Mouse (Mus musculus): ENCODE results near the gene Rdh16f2. TPM values are rescaled to one million over a fixed set of nuclear protein-coding genes. Genes with fewer than 3 reads are reported as not detected.

Rdh16f2 gene
- polyA plus RNA-seq, 1 experiment from 2014 or later: not detected

DNA sequence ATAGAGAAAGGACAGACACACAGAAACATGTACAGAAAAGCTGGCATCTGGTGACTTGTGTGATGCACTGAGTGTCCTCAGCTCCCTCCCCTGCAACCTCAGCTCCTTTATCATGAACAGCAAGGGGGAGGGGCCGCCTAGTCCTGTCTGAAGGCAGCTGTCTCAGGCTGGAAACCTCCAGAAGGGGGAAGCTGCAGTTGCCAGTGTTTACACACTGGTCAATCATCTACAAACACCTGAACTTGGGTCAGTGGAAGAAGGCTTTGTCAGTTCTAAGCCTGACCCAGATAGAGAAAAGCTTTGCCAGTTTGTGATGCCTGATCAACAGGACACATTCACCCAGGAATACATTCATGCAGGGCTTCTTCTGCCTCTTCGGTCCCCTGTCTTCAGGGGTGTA, 11.4 kb downstream of the Rdh16f2 start:
- Histone ChIP-seq H3K4me2 (ENCODE audit: low read depth, low read length) (no peak overlapping the region), H3K9me3 (replicated peaks; ENCODE audit: control insufficient read depth, low read length) (no peaks in the 10 kb centered on the region), H3K9ac (replicated peaks; ENCODE audit: low read length) (no peak overlapping the region), H3K4me1 (ENCODE audit: control insufficient read depth, insufficient read depth, low read length) (no peaks in the 10 kb centered on the region), H3K27me3 (ENCODE audit: control insufficient read depth, insufficient read depth, low read length) (no peaks in the 10 kb centered on the region), H3K27ac (replicated peaks; ENCODE audit: low read depth, low read length) (no peak overlapping the region), H3K4me3 (ENCODE audit: low read depth, low read length) (no peak overlapping the region), H3K36me3 (replicated peaks; ENCODE audit: control insufficient read depth, insufficient read depth, low read depth, low read length) (no peaks in the 10 kb centered on the region)
- 52% methylated on average over 2 of the region's 2 CpGs for WGBS
- DNase-seq (ENCODE audit: low spot score) (no peak), ATAC-seq (replicated peaks; ENCODE audit: insufficient number of reproducible peaks, low FRiP score, low TSS enrichment, low read depth) (no peak)

DNA sequence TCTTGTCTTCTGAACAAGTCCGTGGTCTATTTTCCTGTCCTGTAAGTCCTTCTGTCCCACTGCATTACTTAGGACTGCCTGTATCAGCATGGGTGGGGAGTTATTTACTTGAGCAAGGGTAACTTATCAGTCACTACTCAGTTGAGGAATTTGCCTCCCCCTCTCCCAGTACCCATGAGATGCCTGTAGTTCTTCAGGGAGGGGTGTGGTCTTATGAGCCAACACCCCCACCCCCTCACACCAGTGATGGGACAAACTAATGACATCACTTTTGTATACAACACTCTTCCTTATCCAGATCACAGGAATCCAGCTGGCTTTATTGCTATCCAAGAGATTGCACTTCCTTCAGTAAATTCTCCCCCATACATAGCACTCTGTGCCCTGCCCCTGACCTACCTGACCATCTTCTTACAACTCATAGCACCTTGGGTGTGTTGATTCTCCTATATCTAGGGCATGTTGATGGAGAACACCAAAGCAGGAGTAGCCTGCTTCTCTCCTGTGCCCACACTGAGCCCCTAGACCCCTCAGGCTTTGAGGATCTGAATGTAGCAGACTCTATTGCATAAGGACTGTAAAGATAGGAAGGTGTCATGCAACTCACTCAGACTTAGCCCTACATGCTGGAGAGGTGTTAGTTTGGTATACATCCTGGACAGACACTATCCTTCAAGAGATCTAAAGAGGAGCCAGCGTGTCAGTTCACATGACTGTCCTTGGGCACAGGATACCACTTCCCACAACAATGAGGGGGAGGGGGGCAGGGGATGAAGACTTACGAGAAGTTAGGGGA, 12.2 kb downstream of the Rdh16f2 start:
- 70% methylated on average over 3 of the region's 3 CpGs for WGBS
- Histone ChIP-seq H3K9me3 (replicated peaks; ENCODE audit: control insufficient read depth, low read length) (no peaks in the 10 kb centered on the region), H3K4me2 (ENCODE audit: low read depth, low read length) (no peak overlapping the region), H3K4me3 (ENCODE audit: low read depth, low read length) (no peak overlapping the region), H3K9ac (replicated peaks; ENCODE audit: low read length) (no peak overlapping the region), H3K27ac (replicated peaks; ENCODE audit: low read depth, low read length) (no peak overlapping the region), H3K27me3 (ENCODE audit: control insufficient read depth, insufficient read depth, low read length) (no peaks in the 10 kb centered on the region), H3K4me1 (ENCODE audit: control insufficient read depth, insufficient read depth, low read length) (no peaks in the 10 kb centered on the region), H3K36me3 (replicated peaks; ENCODE audit: control insufficient read depth, insufficient read depth, low read depth, low read length) (no peaks in the 10 kb centered on the region)
- DNase-seq (ENCODE audit: low spot score): no peak
- no peak for ATAC-seq (replicated peaks; ENCODE audit: insufficient number of reproducible peaks, low FRiP score, low TSS enrichment, low read depth)

DNA sequence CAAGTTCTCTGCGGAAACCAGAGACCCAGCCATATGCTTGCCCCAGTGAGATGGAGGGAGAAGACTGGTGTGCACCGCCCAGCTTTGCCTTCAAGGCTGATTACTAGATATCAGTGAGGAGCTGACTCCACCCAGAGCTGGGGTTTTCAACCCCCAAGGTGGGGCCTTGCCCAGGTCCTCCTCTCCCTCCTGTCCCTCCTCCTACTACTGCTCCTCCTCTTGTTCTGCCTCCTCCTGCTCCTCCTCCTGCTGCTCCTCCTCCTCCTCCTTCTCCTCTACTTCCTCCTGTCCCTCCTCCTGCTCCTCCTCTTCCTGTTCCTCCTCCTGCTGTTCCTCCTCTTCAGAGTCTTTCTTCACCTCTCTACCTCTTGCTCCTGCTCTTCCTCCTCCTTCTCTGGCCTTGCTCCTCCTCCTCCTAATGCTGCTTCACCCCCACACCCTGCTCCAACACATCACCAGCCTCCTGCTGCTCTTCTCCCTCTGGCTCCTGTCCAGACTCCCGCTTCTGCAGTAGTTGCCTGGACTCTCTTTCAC, 12.9 kb downstream of the Rdh16f2 start:
- WGBS: 93% methylated on average over 3 of the region's 3 CpGs
- Histone ChIP-seq H3K4me2 (ENCODE audit: low read depth, low read length) (no peak overlapping the region), H3K9me3 (replicated peaks; ENCODE audit: control insufficient read depth, low read length) (no peaks in the 10 kb centered on the region), H3K36me3 (replicated peaks; ENCODE audit: control insufficient read depth, insufficient read depth, low read depth, low read length) (no peaks in the 10 kb centered on the region), H3K4me1 (ENCODE audit: control insufficient read depth, insufficient read depth, low read length) (no peaks in the 10 kb centered on the region), H3K27ac (replicated peaks; ENCODE audit: low read depth, low read length) (no peak overlapping the region), H3K9ac (replicated peaks; ENCODE audit: low read length) (no peak overlapping the region), H3K4me3 (ENCODE audit: low read depth, low read length) (no peak overlapping the region), H3K27me3 (ENCODE audit: control insufficient read depth, insufficient read depth, low read length) (no peaks in the 10 kb centered on the region)
- ATAC-seq (replicated peaks; ENCODE audit: insufficient number of reproducible peaks, low FRiP score, low TSS enrichment, low read depth) (no peak), DNase-seq (ENCODE audit: low spot score) (no peak)

DNA sequence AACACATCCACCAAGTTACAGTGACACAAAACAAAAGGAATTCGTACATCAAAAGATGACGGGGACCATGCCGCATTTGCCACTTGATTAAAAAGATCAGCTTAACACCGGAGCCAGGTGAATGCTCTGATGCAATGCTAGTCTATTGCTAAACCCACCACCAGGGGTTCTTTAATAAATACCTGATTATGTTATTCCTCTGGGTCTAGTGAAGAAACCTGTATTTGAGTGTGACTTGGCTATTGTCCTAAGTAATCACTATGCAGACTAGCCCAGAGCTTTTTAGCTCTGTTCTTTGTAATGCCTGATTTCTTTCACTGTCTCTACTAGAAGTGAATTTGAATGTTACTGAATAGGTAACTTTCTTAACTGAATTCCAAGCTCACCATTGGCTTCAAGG, 14.8 kb downstream of the Rdh16f2 start:
- H3K4me3 ChIP-seq (ENCODE audit: low read depth, low read length): no peak overlapping the region
- WGBS: 91% methylated on average over 4 of the region's 4 CpGs
- ATAC-seq (replicated peaks; ENCODE audit: insufficient number of reproducible peaks, low FRiP score, low TSS enrichment, low read depth): no peak
- no peak for DNase-seq (ENCODE audit: low spot score)
- no peak overlapping the region for H3K4me2 ChIP-seq (ENCODE audit: low read depth, low read length)
- H3K9me3 ChIP-seq (replicated peaks; ENCODE audit: control insufficient read depth, low read length): no peaks in the 10 kb centered on the region
- H3K27ac ChIP-seq (replicated peaks; ENCODE audit: low read depth, low read length): no peak overlapping the region
- no peaks in the 10 kb centered on the region for H3K4me1 ChIP-seq (ENCODE audit: control insufficient read depth, insufficient read depth, low read length)
- H3K27me3 ChIP-seq (ENCODE audit: control insufficient read depth, insufficient read depth, low read length): no peaks in the 10 kb centered on the region
- no peak overlapping the region for H3K9ac ChIP-seq (replicated peaks; ENCODE audit: low read length)
- H3K36me3 ChIP-seq (replicated peaks; ENCODE audit: control insufficient read depth, insufficient read depth, low read depth, low read length): no peaks in the 10 kb centered on the region

DNA sequence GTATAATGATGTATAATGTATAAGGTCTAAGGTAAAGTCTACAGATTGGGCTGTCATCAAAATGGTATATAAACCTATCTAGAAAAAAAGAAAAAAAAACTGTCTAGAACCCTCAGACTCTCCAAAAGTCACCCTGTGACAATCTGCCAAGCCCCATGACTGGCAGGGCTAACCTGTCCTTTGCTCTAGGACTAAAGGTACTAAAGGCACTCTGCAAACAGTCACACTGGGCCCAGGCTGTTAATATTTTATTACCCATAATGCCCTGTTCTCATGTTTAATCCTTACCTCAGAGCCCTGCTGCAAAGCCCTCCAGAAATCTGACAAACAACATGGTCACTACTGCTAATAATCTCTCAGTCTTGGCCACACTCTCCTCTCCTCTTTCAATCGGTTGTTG, 20.3 kb downstream of the Rdh16f2 start:
- no peak for DNase-seq (ENCODE audit: low spot score)
- no peak overlapping the region for H3K27ac ChIP-seq (replicated peaks; ENCODE audit: low read depth, low read length)
- H3K36me3 ChIP-seq (replicated peaks; ENCODE audit: control insufficient read depth, insufficient read depth, low read depth, low read length): no peaks in the 10 kb centered on the region
- no peaks in the 10 kb centered on the region for H3K4me1 ChIP-seq (ENCODE audit: control insufficient read depth, insufficient read depth, low read length)
- ATAC-seq (replicated peaks; ENCODE audit: insufficient number of reproducible peaks, low FRiP score, low TSS enrichment, low read depth): no peak
- no peaks in the 10 kb centered on the region for H3K9me3 ChIP-seq (replicated peaks; ENCODE audit: control insufficient read depth, low read length)
- 82% methylated on average over 1 of the region's 1 CpGs for WGBS
- H3K4me3 ChIP-seq (ENCODE audit: low read depth, low read length): no peak overlapping the region
- no peak overlapping the region for H3K4me2 ChIP-seq (ENCODE audit: low read depth, low read length)
- H3K9ac ChIP-seq (replicated peaks; ENCODE audit: low read length): no peak overlapping the region
- no peaks in the 10 kb centered on the region for H3K27me3 ChIP-seq (ENCODE audit: control insufficient read depth, insufficient read depth, low read length)

DNA sequence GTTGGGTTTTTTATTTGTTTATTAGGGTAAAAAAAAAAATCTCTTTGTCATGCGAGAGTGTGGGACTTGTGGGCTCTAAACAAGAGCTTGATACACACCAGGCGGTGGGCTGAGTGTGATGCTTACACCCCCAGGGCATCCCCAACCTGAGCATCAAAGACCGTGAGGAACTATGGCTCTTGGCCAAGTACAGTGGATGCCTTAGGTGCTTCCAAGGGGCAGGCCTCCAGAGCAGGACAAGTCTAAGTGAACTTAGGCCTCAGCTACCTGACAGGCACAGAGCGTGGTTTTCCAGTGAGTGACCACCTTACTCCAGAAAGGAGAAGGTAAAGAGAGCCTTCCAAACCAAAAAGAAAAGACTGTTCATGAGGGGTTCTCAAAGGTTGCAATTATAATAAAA, 20.7 kb downstream of the Rdh16f2 start:
- DNase-seq (ENCODE audit: low spot score): no peak
- WGBS: 77% methylated on average over 4 of the region's 4 CpGs

DNA sequence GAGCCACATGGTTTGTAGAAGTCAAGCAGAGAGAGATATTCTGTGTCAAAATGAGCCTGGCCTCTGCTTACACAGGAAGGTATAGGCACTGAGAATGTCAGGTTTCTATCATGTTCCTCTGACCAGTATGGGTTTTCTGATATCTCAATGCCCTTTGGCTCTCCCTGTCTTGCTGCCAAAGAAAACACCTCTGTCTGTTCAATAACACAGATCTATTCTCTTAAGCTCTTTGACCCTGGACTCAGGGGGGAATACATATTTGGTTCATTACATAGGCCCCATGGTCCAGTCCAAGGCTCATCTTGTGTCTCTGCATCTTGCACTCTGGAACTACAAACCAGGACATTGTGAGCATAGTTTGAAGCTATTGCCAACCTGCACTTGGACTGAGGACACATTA, 22.3 kb downstream of the Rdh16f2 start, which contains the start of gene Rdh7:
Rdh7 (minus strand) TSS at position 213 of the 400 bp plus-strand sequence.
- Histone ChIP-seq H3K9me3 (replicated peaks; ENCODE audit: control insufficient read depth, low read length) (no peaks in the 10 kb centered on the region), H3K4me1 (ENCODE audit: control insufficient read depth, insufficient read depth, low read length) (no peaks in the 10 kb centered on the region), H3K4me2 (ENCODE audit: low read depth, low read length) (no peak within 1 kb of the TSS), H3K27me3 (ENCODE audit: control insufficient read depth, insufficient read depth, low read length) (no peaks in the 10 kb centered on the region), H3K27ac (replicated peaks; ENCODE audit: low read depth, low read length) (no peak within 1 kb of the TSS), H3K9ac (replicated peaks; ENCODE audit: low read length) (no peak within 1 kb of the TSS), H3K4me3 (ENCODE audit: low read depth, low read length) (no peak within 1 kb of the TSS), H3K36me3 (replicated peaks; ENCODE audit: control insufficient read depth, insufficient read depth, low read depth, low read length) (no peaks in the 10 kb centered on the region)
- DNase-seq (ENCODE audit: low spot score) (no peak), ATAC-seq (replicated peaks; ENCODE audit: insufficient number of reproducible peaks, low FRiP score, low TSS enrichment, low read depth) (no peak)

More for the DNA sequence above, 20.7 kb downstream of the Rdh16f2 start:
- H3K9ac ChIP-seq (replicated peaks; ENCODE audit: low read length): no peak overlapping the region
- H3K4me3 ChIP-seq (ENCODE audit: low read depth, low read length): no peak overlapping the region
- H3K9me3 ChIP-seq (replicated peaks; ENCODE audit: control insufficient read depth, low read length): no peaks in the 10 kb centered on the region
- H3K4me2 ChIP-seq (ENCODE audit: low read depth, low read length): no peak overlapping the region
- ATAC-seq (replicated peaks; ENCODE audit: insufficient number of reproducible peaks, low FRiP score, low TSS enrichment, low read depth): no peak
- H3K36me3 ChIP-seq (replicated peaks; ENCODE audit: control insufficient read depth, insufficient read depth, low read depth, low read length): no peaks in the 10 kb centered on the region
- no peaks in the 10 kb centered on the region for H3K27me3 ChIP-seq (ENCODE audit: control insufficient read depth, insufficient read depth, low read length)
- H3K27ac ChIP-seq (replicated peaks; ENCODE audit: low read depth, low read length): no peak overlapping the region
- no peaks in the 10 kb centered on the region for H3K4me1 ChIP-seq (ENCODE audit: control insufficient read depth, insufficient read depth, low read length)

DNA sequence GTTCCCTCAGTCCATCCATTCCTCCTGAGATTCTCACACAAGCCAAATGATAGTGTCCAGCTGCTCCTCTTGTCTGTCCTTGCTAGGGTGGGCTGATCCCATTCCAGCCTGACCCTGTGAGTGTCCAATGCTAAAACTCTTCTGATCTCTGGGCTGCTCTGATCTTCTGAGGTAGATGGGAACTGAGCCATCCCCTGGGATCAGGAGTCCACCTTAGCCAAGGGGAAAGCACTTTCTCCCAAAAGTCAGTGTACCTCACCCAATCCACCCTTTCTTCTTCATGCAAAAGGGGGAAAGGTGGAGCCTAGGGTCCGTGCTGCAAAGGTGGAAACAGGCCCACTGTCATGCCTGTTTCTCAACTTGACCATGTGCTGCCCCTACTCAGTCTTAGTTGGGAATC, 25.2 kb downstream of the Rdh16f2 start:
- no peak for ATAC-seq (replicated peaks; ENCODE audit: insufficient number of reproducible peaks, low FRiP score, low TSS enrichment, low read depth)
- no peak overlapping the region for H3K4me2 ChIP-seq (ENCODE audit: low read depth, low read length)
- H3K4me3 ChIP-seq (ENCODE audit: low read depth, low read length): no peak overlapping the region
- no peak overlapping the region for H3K27ac ChIP-seq (replicated peaks; ENCODE audit: low read depth, low read length)
- 90% methylated on average over 1 of the region's 1 CpGs for WGBS
- H3K36me3 ChIP-seq (replicated peaks; ENCODE audit: control insufficient read depth, insufficient read depth, low read depth, low read length): no peaks in the 10 kb centered on the region
- no peaks in the 10 kb centered on the region for H3K27me3 ChIP-seq (ENCODE audit: control insufficient read depth, insufficient read depth, low read length)
- DNase-seq (ENCODE audit: low spot score): no peak
- no peaks in the 10 kb centered on the region for H3K9me3 ChIP-seq (replicated peaks; ENCODE audit: control insufficient read depth, low read length)
- H3K9ac ChIP-seq (replicated peaks; ENCODE audit: low read length): no peak overlapping the region
- H3K4me1 ChIP-seq (ENCODE audit: control insufficient read depth, insufficient read depth, low read length): no peaks in the 10 kb centered on the region

All from embryonic facial prominence, embryonic 11.5 days (tissue).